Mouse (Mus musculus): ENCODE measurements around the gene Sp9.

Gene Sp9

DNA sequence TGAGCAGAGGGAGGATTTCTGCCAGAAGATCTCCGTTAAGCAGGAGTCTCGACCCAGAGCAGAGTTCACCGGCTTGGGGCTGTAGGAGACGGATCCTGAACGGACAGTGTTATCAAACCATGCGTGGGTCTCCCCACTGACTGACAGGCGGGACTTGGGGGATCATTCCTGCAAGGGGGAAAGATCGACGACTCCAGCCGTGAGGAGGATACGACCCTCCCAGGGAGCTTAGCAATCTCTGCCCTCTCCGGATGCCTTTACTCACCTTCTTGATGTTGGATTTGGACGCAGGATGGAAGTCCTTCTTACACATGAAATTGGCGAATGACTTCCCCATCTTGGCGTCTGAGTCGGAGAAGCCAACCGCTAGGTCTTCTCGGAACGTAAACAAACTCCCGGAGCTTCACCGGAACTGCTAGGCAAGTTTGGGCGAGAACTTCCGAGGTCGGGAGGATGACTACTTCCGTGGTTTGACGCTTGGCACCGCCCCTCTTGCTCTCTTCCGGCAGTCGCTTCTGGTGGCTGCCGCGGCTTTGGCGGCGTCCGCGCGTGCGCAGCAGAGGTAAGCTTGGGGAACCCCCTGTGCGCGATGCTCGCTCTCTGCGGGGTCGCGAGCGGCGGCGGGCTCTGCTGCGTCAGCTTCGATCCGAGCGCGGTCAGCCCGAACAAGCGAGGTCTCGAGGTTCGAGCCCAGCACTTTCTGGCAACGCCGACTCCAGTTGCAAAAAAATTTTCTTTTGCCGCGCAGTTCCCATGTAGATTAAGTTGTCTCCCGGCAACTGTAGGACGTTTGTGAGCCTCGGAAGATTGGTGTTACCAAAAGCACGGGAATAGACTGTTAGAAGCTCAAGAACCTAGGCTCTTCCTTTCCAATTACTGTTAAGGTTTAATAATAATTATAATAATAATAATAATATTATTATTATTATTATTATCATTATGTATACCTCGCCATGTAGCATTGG lies 40.7 kb downstream of the Sp9 start, which contains the start of the genes Scrn3 and Cir1:
Gene Scrn3, plus strand, starts transcription at position 450 of the 965 bp plus-strand sequence.
Gene Cir1, minus strand, starts transcription at position 550 of the 965 bp plus-strand sequence.
- DNase-seq (ENCODE audit: low spot score), result peak; percentile 71

- peak; percentile 29 for DNase-seq (ENCODE audit: low spot score)
Observed at GRCm38 (mm10) chr2:73313117-73313501, 41.4 kb downstream of the Sp9 start.

- DNase-seq (ENCODE audit: low spot score), result no peak
Observed at GRCm38 (mm10) chr2:73314311-73314710, 42.6 kb downstream of the Sp9 start.

GRCm38 (mm10) chr2:73317426-73317825 lies 45.7 kb downstream of the Sp9 start:
- no peak for DNase-seq (ENCODE audit: low spot score)

- no peak for DNase-seq (ENCODE audit: low spot score)
Observed at GRCm38 (mm10) chr2:73319218-73319617, 47.5 kb downstream of the Sp9 start.

DNA sequence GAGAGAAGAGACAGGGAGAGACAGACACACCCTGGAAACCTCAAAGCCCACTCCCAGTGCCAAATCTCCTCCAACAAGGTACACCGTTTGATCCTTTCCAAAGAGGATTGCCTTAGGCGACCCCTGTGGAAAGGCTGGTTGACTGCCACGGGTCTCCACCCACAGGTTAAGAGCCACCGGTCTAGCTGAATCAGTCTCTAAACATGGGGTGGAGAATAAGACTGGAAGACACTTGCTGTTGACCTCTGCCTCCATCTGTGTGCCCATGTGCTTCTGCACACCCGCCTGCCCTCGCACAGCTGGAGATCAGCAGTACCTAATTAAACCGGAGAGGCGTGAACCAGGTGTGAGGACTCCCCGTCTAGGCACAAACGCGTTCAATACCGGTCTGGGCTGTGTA lies 51.3 kb downstream of the Sp9 start:
- no peak for DNase-seq (ENCODE audit: low spot score)

DNA sequence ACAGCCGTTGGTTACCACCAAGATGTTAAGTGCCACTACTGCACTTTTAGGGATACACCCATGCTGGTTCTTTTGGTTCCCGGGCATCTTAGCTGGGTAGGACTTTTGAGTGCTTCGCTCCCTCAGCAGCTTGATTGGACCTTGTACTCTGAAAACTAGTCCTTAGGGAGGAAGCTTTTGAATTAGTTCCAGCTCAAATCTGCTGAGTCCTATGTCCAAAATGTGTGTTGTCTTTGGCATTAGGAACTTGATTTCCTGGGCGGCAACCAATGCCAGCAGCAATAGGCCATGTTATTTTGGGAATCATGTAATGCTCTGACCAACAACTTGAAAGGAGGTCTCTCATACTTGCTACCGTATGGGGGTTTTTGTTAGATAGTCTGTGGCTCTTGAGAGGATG lies 54.1 kb downstream of the Sp9 start:
- DNase-seq (ENCODE audit: low spot score), result no peak

Measured in layer of hippocampus, adult 9-10 months (tissue).